Mouse (Mus musculus) small intestine, adult 2 months (tissue): ENCODE data around the gene Sigirr. TPM values are rescaled to one million over a fixed set of nuclear protein-coding genes. Genes with fewer than 3 reads are reported as not detected.

Experiments used
- H3K27ac ChIP-seq: fragments of 200-500 bp; 2 replicates; pipeline ENCODE4 v1.5.1; 2012; ENCODE audit warnings: low read depth, low read length, control low read depth, inconsistent platforms; ENCODE audit not compliant: insufficient read depth
- H3K27me3 ChIP-seq: fragments of 200-500 bp; 2 replicates; pipeline ENCODE4 v1.6.1; 2012; ENCODE audit warnings: mild to moderate bottlenecking, moderate library complexity, low read length, inconsistent platforms; ENCODE audit not compliant: control insufficient read depth, insufficient read depth
- H3K36me3 ChIP-seq: fragments of 200-500 bp; 2 replicates; pipeline ENCODE4 v1.6.1; 2012; ENCODE audit warnings: mild to moderate bottlenecking, low read length, control low read depth, inconsistent platforms; ENCODE audit not compliant: control insufficient read depth, insufficient read depth
- H3K4me1 ChIP-seq: fragments of 200-500 bp; 2 replicates; pipeline ENCODE4 v1.6.1; 2012; ENCODE audit warnings: low read length, inconsistent platforms, mixed read lengths; ENCODE audit not compliant: control insufficient read depth, insufficient read depth, insufficient read length
- H3K4me3 ChIP-seq: fragments of 200-500 bp; 2 replicates; pipeline ENCODE4 v1.5.1; 2012; ENCODE audit warnings: low read depth, mild to moderate bottlenecking, control low read depth, inconsistent platforms, low read length, moderate library complexity
- CTCF ChIP-seq: fragments of 200-500 bp; IDR thresholded peaks from 2 replicates; pipeline ENCODE4 v1.5.1; 2012; ENCODE audit warnings: low read depth, mild to moderate bottlenecking, control low read depth, inconsistent platforms, low read length, moderate library complexity, mixed read lengths; ENCODE audit not compliant: insufficient replicate concordance, insufficient read length; ENCODE audit errors: extremely low read depth
- POLR2A ChIP-seq: fragments of 200-500 bp; IDR thresholded peaks from 2 replicates; pipeline ENCODE4 v1.6.1; 2012; ENCODE audit warnings: low read depth, mild to moderate bottlenecking, control low read depth, inconsistent platforms, low read length, moderate library complexity
- WGBS: fragments of 180-500 bp; shearing (Covaris S2); methylation state at CpG from one replicate; pipeline ENCODE4 v1.1.7; 2018; 5-methylcytosine and 5-hydroxymethylcytosine counted together
- polyA plus RNA-seq: library from polyadenylated mRNA; depleted of rRNA; stranded (reverse); fragments of >200 nt; gene quantifications from 2 replicates; pipeline ENCODE4 v1.2.3, GENCODE M21; 2012

The Sigirr gene
- polyA plus RNA-seq, 1 experiment = 38.3 TPM

DNA sequence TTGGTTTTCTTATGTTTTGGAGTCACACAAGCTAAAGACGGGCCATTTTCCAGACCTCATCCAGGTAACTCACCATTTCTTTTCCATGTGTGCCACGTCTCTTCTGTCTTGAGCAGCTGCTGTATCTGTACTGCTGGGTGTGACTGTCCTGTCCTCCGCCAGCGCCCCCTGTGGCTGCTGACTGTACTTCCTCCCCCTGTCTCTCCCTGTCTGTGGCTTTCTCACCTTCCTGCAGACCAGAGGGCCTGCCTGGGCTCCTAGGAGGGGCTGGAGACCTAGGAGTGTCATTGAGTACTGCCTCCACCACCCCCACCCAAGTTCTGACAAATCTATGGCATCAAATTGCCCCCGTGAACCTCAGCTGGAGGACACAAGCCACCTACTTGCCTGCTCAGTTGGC lies 42.7 kb upstream of the Sigirr start:
- 47% methylated on average over 5 of the region's 5 CpGs for WGBS
- peak; percentile 57; the same call in 1 of the 2 replicates for TF ChIP-seq CTCF
- no peak for TF ChIP-seq POLR2A
- peaks cover 18% of the 10 kb centered on the region for H3K36me3 ChIP-seq

DNA sequence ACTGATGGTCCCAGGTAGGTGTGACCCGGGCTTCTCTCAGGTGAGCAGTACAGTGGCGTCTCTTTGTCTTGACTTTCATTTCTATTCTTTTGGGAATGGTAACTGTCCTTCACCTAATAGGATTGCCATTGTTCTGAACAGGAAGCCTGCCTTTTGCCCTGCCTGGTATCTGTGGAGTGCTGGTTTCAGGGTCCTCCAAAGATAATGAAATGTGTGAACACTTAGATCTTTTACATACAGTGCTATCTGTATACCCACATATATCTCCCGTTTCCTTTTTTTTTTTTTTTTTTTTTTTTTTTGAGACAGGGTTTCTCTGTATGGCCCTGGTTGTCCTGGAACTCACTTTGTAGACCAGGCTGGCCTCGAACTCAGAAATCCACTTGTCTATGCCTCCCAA lies 41.0 kb upstream of the Sigirr start:
- H3K4me3 ChIP-seq = no peak overlapping the region
- no peaks in the 10 kb centered on the region for H3K4me1 ChIP-seq
- no peak overlapping the region for H3K27ac ChIP-seq
- peaks cover 28% of the 10 kb centered on the region for H3K36me3 ChIP-seq
- WGBS = 93% methylated on average over 4 of the region's 4 CpGs
- TF ChIP-seq CTCF = no peak
- H3K27me3 ChIP-seq = no peaks in the 10 kb centered on the region

More for the DNA sequence above, 42.7 kb upstream of the Sigirr start:
- no peaks in the 10 kb centered on the region for H3K27me3 ChIP-seq
- H3K4me3 ChIP-seq = no peak overlapping the region
- H3K4me1 ChIP-seq = no peaks in the 10 kb centered on the region
- no peak overlapping the region for H3K27ac ChIP-seq

DNA sequence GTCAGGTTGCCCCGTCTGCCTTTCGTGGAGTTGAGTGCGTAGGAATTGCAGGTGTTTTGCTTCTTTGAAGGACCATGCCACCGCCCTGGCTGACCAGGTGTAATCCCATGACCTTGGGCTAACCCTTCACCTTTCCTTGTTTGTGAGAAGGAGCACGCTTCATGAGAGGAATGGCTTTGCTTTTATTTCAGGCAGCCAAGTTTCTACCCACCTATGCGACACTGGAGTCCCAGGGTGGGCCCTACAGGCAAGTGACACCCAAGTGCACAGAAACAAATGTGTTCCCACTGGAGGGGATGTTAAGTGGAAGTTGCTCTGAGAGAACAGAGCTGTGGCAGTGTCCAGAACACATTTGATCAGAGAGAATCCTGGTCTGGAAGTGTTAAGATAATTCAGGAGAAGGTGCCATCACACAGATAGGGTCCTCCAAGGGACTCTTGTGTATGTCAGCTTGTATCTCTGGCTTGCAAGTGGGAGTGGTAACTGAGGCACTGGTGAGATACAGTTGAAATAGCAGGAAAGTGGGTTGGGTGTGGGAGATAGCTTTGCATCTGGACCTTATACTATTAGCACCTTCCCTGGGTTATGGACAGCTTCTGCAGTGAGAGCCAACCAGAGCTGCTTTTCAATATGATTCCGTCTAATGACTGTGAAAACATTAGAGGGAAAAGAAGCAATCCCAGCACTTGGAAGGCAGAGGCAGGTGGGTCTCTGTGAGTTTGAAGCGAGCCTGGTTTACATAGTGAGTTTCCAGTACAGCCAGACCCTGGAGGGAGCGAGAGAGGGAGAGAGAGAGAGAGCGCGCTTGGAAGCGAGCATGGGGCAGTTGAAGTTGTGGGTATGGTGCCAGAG lies 31.8 kb upstream of the Sigirr start:
- peaks cover 9% of the 10 kb centered on the region; the same call in 1 of the 2 replicates for H3K4me1 ChIP-seq
- no peak for TF ChIP-seq CTCF
- TF ChIP-seq POLR2A = no peak
- no peak overlapping the region for H3K27ac ChIP-seq
- H3K27me3 ChIP-seq = no peaks in the 10 kb centered on the region
- H3K4me3 ChIP-seq = peak overlapping the region; percentile 77
- WGBS = 58% methylated on average over 12 of the region's 12 CpGs
- H3K36me3 ChIP-seq = peaks cover 14% of the 10 kb centered on the region

DNA sequence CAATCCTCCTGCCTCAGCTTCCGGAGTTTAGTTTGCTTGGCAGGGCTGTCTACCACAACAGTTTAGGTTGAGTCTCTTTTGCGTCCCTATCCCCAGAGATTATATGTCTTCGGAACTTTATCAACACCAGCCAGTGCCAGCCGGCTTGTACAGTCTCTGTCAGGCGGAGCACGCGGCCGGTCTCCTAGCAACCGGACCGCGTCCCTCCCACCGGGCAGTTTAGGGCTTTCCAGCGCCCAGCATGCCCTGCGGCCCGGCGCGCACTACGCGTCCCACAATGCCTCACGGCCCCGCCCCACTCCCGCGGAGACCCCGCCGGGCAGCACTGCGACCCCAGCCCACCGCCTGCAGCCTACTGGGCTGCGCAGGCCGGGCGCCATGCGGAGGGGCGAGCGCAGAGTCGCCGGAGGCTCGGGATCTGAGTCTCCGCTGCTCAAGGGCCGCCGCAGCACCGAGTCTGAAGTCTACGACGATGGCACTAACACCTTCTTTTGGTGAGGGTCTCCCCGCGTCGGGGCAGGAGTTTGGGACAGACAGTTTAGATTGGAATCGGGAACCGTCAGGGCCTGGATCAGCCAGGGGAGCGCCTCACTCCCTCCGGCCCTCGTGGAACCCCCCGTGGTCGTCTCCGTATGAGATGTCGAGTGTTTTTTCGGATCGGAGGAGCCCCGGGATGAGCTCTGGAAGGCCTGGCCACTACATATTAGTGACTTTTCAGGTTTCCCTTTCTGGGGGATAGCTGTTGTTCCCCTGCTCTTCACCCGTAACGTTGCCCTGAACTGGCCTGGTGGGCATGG lies 30.9 kb upstream of the Sigirr start:
- peaks cover 9% of the 10 kb centered on the region; the same call in 1 of the 2 replicates for H3K4me1 ChIP-seq
- no peak for TF ChIP-seq POLR2A
- no peak for TF ChIP-seq CTCF
- H3K4me3 ChIP-seq = peak overlapping the region; percentile 77
- H3K27me3 ChIP-seq = no peaks in the 10 kb centered on the region
- H3K36me3 ChIP-seq = peaks cover 9% of the 10 kb centered on the region; the same call in 1 of the 2 replicates
- H3K27ac ChIP-seq = no peak overlapping the region
- WGBS = under 1% methylated on average over 59 of the region's 59 CpGs

DNA sequence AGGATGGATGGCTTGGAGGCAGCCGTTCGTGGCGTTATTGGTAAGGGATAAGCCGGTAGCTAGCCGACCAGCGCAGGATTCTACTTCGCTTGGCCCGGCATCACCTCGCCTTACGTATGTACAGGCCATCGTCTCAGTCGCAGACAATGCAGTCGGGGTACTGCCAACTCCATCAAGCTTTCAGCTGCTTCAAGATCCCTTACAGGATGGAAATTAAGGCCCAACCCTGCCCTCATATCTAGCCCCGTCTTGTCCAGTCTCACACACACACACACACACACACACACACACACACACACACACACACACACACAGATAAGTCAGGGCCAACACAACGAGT lies 23.1 kb upstream of the Sigirr start:
- H3K27me3 ChIP-seq = no peaks in the 10 kb centered on the region
- peak overlapping the region; percentile 75 for H3K4me3 ChIP-seq
- 5% methylated on average over 15 of the region's 15 CpGs for WGBS
- peaks cover 12% of the 10 kb centered on the region; the same call in 1 of the 2 replicates for H3K4me1 ChIP-seq
- peak overlapping the region; percentile 85 for H3K27ac ChIP-seq
- H3K36me3 ChIP-seq = no peaks in the 10 kb centered on the region
- TF ChIP-seq POLR2A = no peak; the same call in 1 of the 2 replicates
- TF ChIP-seq CTCF = no peak

DNA sequence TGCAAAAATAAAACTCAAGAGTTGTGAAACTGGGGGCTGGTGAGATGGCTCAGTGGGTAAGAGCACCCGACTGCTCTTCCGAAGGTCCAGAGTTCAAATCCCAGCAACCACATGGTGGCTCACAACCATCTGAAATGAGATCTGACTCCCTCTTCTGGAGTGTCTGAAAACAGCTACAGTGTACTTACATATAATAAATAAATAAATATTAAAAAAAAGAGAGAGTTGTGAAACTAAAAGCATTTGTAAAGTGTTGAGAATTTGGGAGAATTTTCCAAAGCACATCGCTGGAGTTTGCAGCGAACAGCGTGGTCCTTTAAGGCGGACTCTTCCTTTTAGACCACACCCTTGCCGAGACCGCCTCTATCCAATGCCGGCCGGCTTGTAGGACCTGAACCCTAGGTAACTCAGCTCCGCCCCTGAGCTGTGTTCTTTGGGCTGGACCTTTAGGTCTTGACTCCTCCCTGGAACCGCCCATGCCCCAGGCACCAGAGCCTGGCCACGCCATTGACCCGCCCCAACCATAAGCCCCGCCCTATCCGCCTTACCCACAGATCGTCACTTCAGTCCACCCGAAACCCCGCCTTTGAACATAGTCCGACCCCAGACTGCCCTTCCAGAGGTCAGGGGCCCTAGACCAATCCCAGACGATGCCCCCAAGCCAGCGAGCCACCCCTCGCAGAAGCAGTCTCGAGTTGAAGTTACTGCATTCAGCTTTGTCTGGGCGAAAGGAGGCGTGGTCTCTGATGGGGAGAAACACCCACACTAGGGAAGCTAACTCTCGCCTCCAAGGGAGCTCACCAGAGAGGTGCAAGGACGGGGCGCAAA lies 22.5 kb upstream of the Sigirr start:
- Histone ChIP-seq H3K36me3 (no peaks in the 10 kb centered on the region), H3K27ac (peak overlapping the region; percentile 95), H3K4me3 (peak overlapping the region; percentile 75), H3K4me1 (peaks cover 15% of the 10 kb centered on the region; the same call in 1 of the 2 replicates), H3K27me3 (no peaks in the 10 kb centered on the region)
- TF ChIP-seq CTCF = no peak
- TF ChIP-seq POLR2A = peak; percentile 66
- WGBS = under 1% methylated on average over 29 of the region's 29 CpGs
